Comparison of ENCODE assay signal across 9 mouse cellular contexts in genomic region chr4:138866413-138866812, GRCm38 (mm10). TPM values are rescaled to one million over a fixed set of nuclear protein-coding genes. Genes with fewer than 3 reads are reported as not detected.
DNase-seq lines count a peak whose midpoint lies in the region; ATAC-seq and TF ChIP-seq lines count a peak whose summit lies in the region.
"Had no signal": no experiment of that assay in that cellular context is flagged by ENCODE, and none has a peak within 500 bp of the region (broad histone marks: within the 10 kb centered on the region; RNA-seq: fewer than 3 reads in every experiment).

No protein-coding gene starts in this region.

- peak; percentile 76 to 91 for DNase-seq in heart, adult 18-20 months
- DNase-seq in heart, embryonic 10.5 days (ENCODE audit: low spot score) = no peak
- DNase-seq in NIH3T3 (ENCODE audit: low read depth) = peak; percentile 80
- DNase-seq in cerebellum, postnatal 10 days = peak; percentile 88 to 93
- DNase-seq in heart, postnatal 0 days (ENCODE audit: low spot score) = peak; percentile 70
- peak; percentile 52 for DNase-seq in left cerebral cortex, adult 11 months (ENCODE audit: low spot score)
- peak; percentile 34 to 65 for DNase-seq in spleen, adult 2 months (ENCODE audit: low read depth in 1 of 2, low spot score in 2 of 2)

- H3K4me1 ChIP-seq in heart, embryonic 10.5 days = no peaks in the 10 kb centered on the region
- no peaks in the 10 kb centered on the region for H3K4me1 ChIP-seq in heart, postnatal 0 days (ENCODE audit: control insufficient read depth, insufficient read depth)
- H3K4me1 ChIP-seq in spleen, adult 2 months (ENCODE audit: control insufficient read depth, insufficient read depth, insufficient read length) = no peaks in the 10 kb centered on the region
- H3K4me1 ChIP-seq: liver, embryonic 15.5 days had no signal

- no peak for TF ChIP-seq EP300 in heart, postnatal 0 days (IDR thresholded peaks at IDR 0.05; ENCODE audit: low read depth)

- WGBS in heart, embryonic 10.5 days = 12% methylated on average over 7 of the region's 7 CpGs
- 14% methylated on average over 7 of the region's 7 CpGs for WGBS in heart, postnatal 0 days
- 11% methylated on average over 7 of the region's 7 CpGs for WGBS in spleen, adult 2 months

- no peaks in the 10 kb centered on the region for H3K9me3 ChIP-seq in heart, embryonic 10.5 days
- peaks cover 5% of the 10 kb centered on the region for H3K9me3 ChIP-seq in heart, postnatal 0 days (replicated peaks; ENCODE audit: control insufficient read depth, low read length)
- H3K9me3 ChIP-seq: liver, embryonic 15.5 days had no signal

- 0 out of 2 replicates have a peak, but pooled peaks cover 5% of the 10 kb centered on the region for H3K27me3 ChIP-seq in heart, embryonic 10.5 days (ENCODE audit: insufficient read depth, poor library complexity, severe bottlenecking)
- 0 out of 2 replicates have a peak, but pooled peaks cover 8% of the 10 kb centered on the region for H3K27me3 ChIP-seq in heart, postnatal 0 days (ENCODE audit: control insufficient read depth, insufficient read depth, low read length)
- H3K27me3 ChIP-seq in spleen, adult 2 months (ENCODE audit: control insufficient read depth, insufficient read depth, low read length) = no peaks in the 10 kb centered on the region

- no peaks in the 10 kb centered on the region for H3K36me3 ChIP-seq in heart, embryonic 10.5 days
- H3K36me3 ChIP-seq in heart, postnatal 0 days (replicated peaks; ENCODE audit: control insufficient read depth, insufficient read depth, low read length) = no peaks in the 10 kb centered on the region
- no peaks in the 10 kb centered on the region for H3K36me3 ChIP-seq in spleen, adult 2 months (ENCODE audit: control insufficient read depth, insufficient read depth, low read length)
- H3K36me3 ChIP-seq: liver, embryonic 15.5 days had no signal

- no peak overlapping the region for H3K27ac ChIP-seq in heart, embryonic 10.5 days
- no peak overlapping the region for H3K27ac ChIP-seq in heart, postnatal 0 days (ENCODE audit: low read depth)
- no peak overlapping the region for H3K27ac ChIP-seq in spleen, adult 2 months (ENCODE audit: insufficient read depth, low read length)
- H3K27ac ChIP-seq: liver, embryonic 15.5 days had no signal

- TF ChIP-seq CTCF in heart, postnatal 0 days (IDR thresholded peaks at IDR 0.05; ENCODE audit: low read depth) = peak; percentile 85
- peak; percentile 70; the same call in 1 of the 2 replicates for TF ChIP-seq CTCF in spleen, adult 2 months (IDR thresholded peaks at IDR 0.05; ENCODE audit: extremely low read depth, insufficient read depth, insufficient read length, insufficient replicate concordance)

- no peak overlapping the region for H3K4me2 ChIP-seq in heart, postnatal 0 days (ENCODE audit: low read depth, low read length)
- H3K4me2 ChIP-seq: liver, embryonic 15.5 days had no signal

- 0 out of 2 replicates have a peak, but pooled peaks have one; percentile 2 for ATAC-seq in heart, postnatal 0 days (ENCODE audit: insufficient read depth, low read depth)
- peak; percentile 78 for ATAC-seq in megakaryocyte-erythroid progenitor cell, adult 5-6 weeks (replicated peaks; ENCODE audit: low FRiP score, low TSS enrichment, poor library complexity, severe bottlenecking)

- H3K9ac ChIP-seq in heart, postnatal 0 days (replicated peaks; ENCODE audit: low read depth, low read length) = no peak overlapping the region
- H3K9ac ChIP-seq: liver, embryonic 15.5 days had no signal

- no peak for TF ChIP-seq POLR2A in spleen, adult 2 months (IDR thresholded peaks at IDR 0.05; ENCODE audit: low read depth, low read length)

- no peak overlapping the region for H3K4me3 ChIP-seq in heart, embryonic 10.5 days
- H3K4me3 ChIP-seq in heart, postnatal 0 days (ENCODE audit: low read depth, low read length) = no peak overlapping the region
- no peak overlapping the region for H3K4me3 ChIP-seq in spleen, adult 2 months (ENCODE audit: extremely low read depth, insufficient read depth, insufficient read length)
- H3K4me3 ChIP-seq: liver, embryonic 15.5 days had no signal

RNA-seq across cellular contexts. Expression of gene Pla2g5, which starts 3.1 kb away (rescaled TPM):
- total RNA-seq in heart, adult 18-20 months (2021) = 10 to 100 TPM; 31.6 to 41.3 TPM
- 0.91 and 2.1 TPM in 2 replicates for polyA plus RNA-seq in heart, embryonic 10.5 days (2016; fragmentation: Nextera tagmentation; extraction: Ambion mirVana)
- total RNA-seq in heart, postnatal 0 days (2014; rRNA removed; ENCODE audit: low replicate concordance) = 1.6 and 9.2 TPM in 2 replicates
- polyA plus RNA-seq in heart, postnatal 0 days (2015; fragmentation: Nextera tagmentation; extraction: Ambion mirVana) = 4.7 and 6.2 TPM in 2 replicates
- total RNA-seq in megakaryocyte-erythroid progenitor cell, adult 5-6 weeks (2014; fragmentation: Nextera tagmentation) = not detected in 2 replicates
- total RNA-seq in megakaryocyte-erythroid progenitor cell, adult 5-6 weeks (2017) = not detected in 2 replicates
- 43.7 and 65.5 TPM in 2 replicates for polyA plus RNA-seq in spleen, adult 2 months (2012; rRNA removed)

RNA-seq across cellular contexts. Expression of gene Gm13030, which starts 7.4 kb away (rescaled TPM):
- not detected for total RNA-seq in heart, adult 18-20 months (2021)
- polyA plus RNA-seq in heart, embryonic 10.5 days (2016; fragmentation: Nextera tagmentation; extraction: Ambion mirVana) = not detected in 2 replicates
- not detected in 2 replicates for total RNA-seq in heart, postnatal 0 days (2014; rRNA removed; ENCODE audit: low replicate concordance)
- not detected in 2 replicates for polyA plus RNA-seq in heart, postnatal 0 days (2015; fragmentation: Nextera tagmentation; extraction: Ambion mirVana)
- total RNA-seq in megakaryocyte-erythroid progenitor cell, adult 5-6 weeks (2014; fragmentation: Nextera tagmentation) = not detected in 2 replicates
- not detected in 2 replicates for total RNA-seq in megakaryocyte-erythroid progenitor cell, adult 5-6 weeks (2017)
- not detected in 2 replicates for polyA plus RNA-seq in spleen, adult 2 months (2012; rRNA removed)
- polyA plus RNA-seq: liver, embryonic 15.5 days had no signal

RNA-seq across cellular contexts. Expression of gene Pla2g2e, which starts 11.3 kb away (rescaled TPM):
- under 1 TPM in 1 of 2 experiments, not detected in 1; 0.69 TPM for total RNA-seq in heart, adult 18-20 months (2021)
- not detected in 2 replicates for polyA plus RNA-seq in heart, embryonic 10.5 days (2016; fragmentation: Nextera tagmentation; extraction: Ambion mirVana)
- not detected in 2 replicates for total RNA-seq in heart, postnatal 0 days (2014; rRNA removed; ENCODE audit: low replicate concordance)
- 0.15 and 0.30 TPM in 2 replicates for polyA plus RNA-seq in heart, postnatal 0 days (2015; fragmentation: Nextera tagmentation; extraction: Ambion mirVana)
- total RNA-seq in megakaryocyte-erythroid progenitor cell, adult 5-6 weeks (2014; fragmentation: Nextera tagmentation) = not detected in 2 replicates
- not detected in 2 replicates for total RNA-seq in megakaryocyte-erythroid progenitor cell, adult 5-6 weeks (2017)
- 0.09 TPM in 1 of 2 replicates, not detected in the other for polyA plus RNA-seq in spleen, adult 2 months (2012; rRNA removed)
- polyA plus RNA-seq: liver, embryonic 15.5 days had no signal

RNA-seq across cellular contexts. Expression of gene Otud3, which starts 47.3 kb away (rescaled TPM):
- total RNA-seq in heart, adult 18-20 months (2021) = 10 to 100 TPM in 1 of 2 experiments, 1 to 10 TPM in 1; 9.6 to 11.5 TPM
- polyA plus RNA-seq in heart, embryonic 10.5 days (2016; fragmentation: Nextera tagmentation; extraction: Ambion mirVana) = 3.1 and 5.2 TPM in 2 replicates
- 5.8 and 12.4 TPM in 2 replicates for total RNA-seq in heart, postnatal 0 days (2014; rRNA removed; ENCODE audit: low replicate concordance)
- polyA plus RNA-seq in heart, postnatal 0 days (2015; fragmentation: Nextera tagmentation; extraction: Ambion mirVana) = 3.5 and 4.1 TPM in 2 replicates
- total RNA-seq in megakaryocyte-erythroid progenitor cell, adult 5-6 weeks (2014; fragmentation: Nextera tagmentation) = 3.7 and 6.6 TPM in 2 replicates
- total RNA-seq in megakaryocyte-erythroid progenitor cell, adult 5-6 weeks (2017) = 5.0 and 9.7 TPM in 2 replicates
- polyA plus RNA-seq in spleen, adult 2 months (2012; rRNA removed) = 3.6 and 4.3 TPM in 2 replicates
